7 mouse cellular contexts compared by ENCODE assay signal in genomic region chr4:108999999-109000950, GRCm38 (mm10). TPM values are rescaled to one million over a fixed set of nuclear protein-coding genes. Genes with fewer than 3 reads are reported as not detected.
DNase-seq lines count a peak whose midpoint lies in the region; ATAC-seq and TF ChIP-seq lines count a peak whose summit lies in the region.

TSS of gene Nrd1 (plus strand) at chr4:109000655.

- intact Hi-C loops in left cerebral cortex, postnatal 4 days (cut with DNase I) = no loop called here

- H3K4me1 ChIP-seq in embryonic facial prominence, embryonic 10.5 days = peaks cover 11% of the 10 kb centered on the region
- no peaks in the 10 kb centered on the region for H3K4me1 ChIP-seq in intestine, postnatal 0 days (replicated peaks; ENCODE audit: control insufficient read depth, insufficient read depth, low read length)
- peaks cover 15% of the 10 kb centered on the region for H3K4me1 ChIP-seq in midbrain, embryonic 12.5 days
- H3K4me1 ChIP-seq in small intestine, adult 2 months (ENCODE audit: control insufficient read depth, insufficient read depth, insufficient read length, low read length) = no peaks in the 10 kb centered on the region; the same call in 1 of the 2 replicates

- peak within 1 kb of the TSS; percentile 86 for H3K4me2 ChIP-seq in intestine, postnatal 0 days (replicated peaks; ENCODE audit: low read depth)
- H3K4me2 ChIP-seq in midbrain, embryonic 12.5 days (replicated peaks) = peak within 1 kb of the TSS; percentile 85

- peak; percentile 93 for TF ChIP-seq POLR2A in small intestine, adult 2 months (IDR thresholded peaks at IDR 0.05; ENCODE audit: low read depth, low read length)

- H3K27ac ChIP-seq in embryonic facial prominence, embryonic 10.5 days (replicated peaks) = peak within 1 kb of the TSS; percentile 89
- peak within 1 kb of the TSS; percentile 95 for H3K27ac ChIP-seq in intestine, postnatal 0 days (ENCODE audit: low read depth, low read length)
- H3K27ac ChIP-seq in midbrain, embryonic 12.5 days (replicated peaks) = peak within 1 kb of the TSS; percentile 92
- peak within 1 kb of the TSS; percentile 88 for H3K27ac ChIP-seq in small intestine, adult 2 months (ENCODE audit: insufficient read depth, low read depth, low read length)

- TF ChIP-seq CTCF in intestine, postnatal 0 days (IDR thresholded peaks at IDR 0.05; ENCODE audit: low read depth) = peak; percentile 19
- TF ChIP-seq CTCF in small intestine, adult 2 months (IDR thresholded peaks at IDR 0.05; ENCODE audit: extremely low read depth, insufficient read length, insufficient replicate concordance, low read depth, low read length) = no peak

- H3K27me3 ChIP-seq in embryonic facial prominence, embryonic 10.5 days (replicated peaks; ENCODE audit: low read depth, poor library complexity, severe bottlenecking) = no peaks in the 10 kb centered on the region
- no peaks in the 10 kb centered on the region for H3K27me3 ChIP-seq in intestine, postnatal 0 days (replicated peaks; ENCODE audit: control insufficient read depth, insufficient read depth, low read length)
- peaks cover 5% of the 10 kb centered on the region for H3K27me3 ChIP-seq in midbrain, embryonic 12.5 days
- H3K27me3 ChIP-seq in small intestine, adult 2 months (ENCODE audit: control insufficient read depth, insufficient read depth, low read length) = no peaks in the 10 kb centered on the region

- peak; percentile 98 for DNase-seq in adrenal gland, postnatal 10 days
- peak; percentile 98 for DNase-seq in embryonic facial prominence, embryonic 10.5 days (ENCODE audit: low spot score)
- peak; percentile 97 for DNase-seq in gonadal fat pad, adult 2 months (ENCODE audit: low read depth)
- DNase-seq in left cerebral cortex, postnatal 4 days = peak; percentile 98

- H3K36me3 ChIP-seq in embryonic facial prominence, embryonic 10.5 days (replicated peaks) = peaks cover 15% of the 10 kb centered on the region
- H3K36me3 ChIP-seq in intestine, postnatal 0 days (ENCODE audit: control insufficient read depth, insufficient read depth) = no peaks in the 10 kb centered on the region
- H3K36me3 ChIP-seq in midbrain, embryonic 12.5 days = 0 out of 2 replicates have a peak, but pooled peaks cover 5% of the 10 kb centered on the region
- no peaks in the 10 kb centered on the region for H3K36me3 ChIP-seq in small intestine, adult 2 months (ENCODE audit: control insufficient read depth, insufficient read depth, low read length)

- H3K9me3 ChIP-seq in embryonic facial prominence, embryonic 10.5 days = no peaks in the 10 kb centered on the region
- H3K9me3 ChIP-seq in intestine, postnatal 0 days (ENCODE audit: control insufficient read depth) = no peaks in the 10 kb centered on the region
- H3K9me3 ChIP-seq in midbrain, embryonic 12.5 days = no peaks in the 10 kb centered on the region

- ATAC-seq in intestine, postnatal 0 days = peak; percentile 99
- ATAC-seq in midbrain, embryonic 12.5 days (ENCODE audit: low FRiP score, low read depth) = peak; percentile 99

- under 1% methylated on average over 58 of the region's 58 CpGs for WGBS in embryonic facial prominence, embryonic 10.5 days
- under 1% methylated on average over 58 of the region's 58 CpGs for WGBS in intestine, postnatal 0 days
- WGBS in midbrain, embryonic 12.5 days = under 1% methylated on average over 58 of the region's 58 CpGs
- WGBS in small intestine, adult 2 months = under 1% methylated on average over 58 of the region's 58 CpGs

- H3K9ac ChIP-seq in intestine, postnatal 0 days (ENCODE audit: low read depth, low read length) = peak within 1 kb of the TSS; percentile 78
- H3K9ac ChIP-seq in midbrain, embryonic 12.5 days (replicated peaks) = peak within 1 kb of the TSS; percentile 82

- peak within 1 kb of the TSS; percentile 77 for H3K4me3 ChIP-seq in embryonic facial prominence, embryonic 10.5 days
- H3K4me3 ChIP-seq in intestine, postnatal 0 days (ENCODE audit: low read depth, low read length) = peak within 1 kb of the TSS; percentile 84
- H3K4me3 ChIP-seq in midbrain, embryonic 12.5 days = peak within 1 kb of the TSS; percentile 86
- H3K4me3 ChIP-seq in small intestine, adult 2 months (ENCODE audit: low read depth, low read length) = peak within 1 kb of the TSS; percentile 77

RNA-seq across cellular contexts. Expression of gene Nrd1, which starts in this region (rescaled TPM):
- 100 to 1,000 TPM in 1 of 2 experiments, 10 to 100 TPM in 1; 97.2 to 109 TPM for total RNA-seq in adrenal gland, postnatal 10 days (2021)
- 76.7 and 78.6 TPM in 2 replicates for polyA plus RNA-seq in embryonic facial prominence, embryonic 10.5 days (2016; fragmentation: Nextera tagmentation; extraction: Ambion mirVana)
- polyA plus RNA-seq in gonadal fat pad, adult 2 months (2012; rRNA removed) = 44.3 and 58.1 TPM in 2 replicates
- 21.9 and 23.7 TPM in 2 replicates for polyA plus RNA-seq in intestine, postnatal 0 days (2015; fragmentation: Nextera tagmentation; extraction: Ambion mirVana)
- 100 to 1,000 TPM; 157 TPM for total RNA-seq in left cerebral cortex, postnatal 4 days (2021)
- polyA plus RNA-seq in midbrain, embryonic 12.5 days (2016; fragmentation: Nextera tagmentation; extraction: Ambion mirVana) = 107 and 112 TPM in 2 replicates
- 4.8 and 9.1 TPM in 2 replicates for polyA plus RNA-seq in small intestine, adult 2 months (2012; rRNA removed)

Comparison
In these comparisons a context has a peak if more than half of its experiments do, and no peak if none do; other contexts are left out.
1. Peak in every context shown above with its lines: DNase-seq, ATAC-seq, H3K4me3 ChIP-seq and H3K27ac ChIP-seq.